ENCODE assay signal across 1 mouse cellular context in genomic region chr7:137437440-137438178, GRCm38 (mm10).
TF ChIP-seq lines count a peak whose summit lies in the region.

Gene Glrx3, plus strand, starts transcription at chr7:137437614.

TF ChIP-seq in MEL, 35 proteins besides CTCF, POLR2A, EP300 and RAD21 (continued from another document):
- TF ChIP-seq SMC3 (IDR thresholded peaks at IDR 0.05; ENCODE audit: low read depth, low read length) (no peak), POLR2AphosphoS2 (IDR thresholded peaks at IDR 0.05; ENCODE audit: low read length) (no peak)
